Mouse (Mus musculus): ENCODE measurements around the gene Pde6h. TPM values are rescaled to one million over a fixed set of nuclear protein-coding genes. Genes with fewer than 3 reads are reported as not detected.

The Pde6h gene
- polyA plus RNA-seq, 1 experiment from 2014 or later = not detected

DNA sequence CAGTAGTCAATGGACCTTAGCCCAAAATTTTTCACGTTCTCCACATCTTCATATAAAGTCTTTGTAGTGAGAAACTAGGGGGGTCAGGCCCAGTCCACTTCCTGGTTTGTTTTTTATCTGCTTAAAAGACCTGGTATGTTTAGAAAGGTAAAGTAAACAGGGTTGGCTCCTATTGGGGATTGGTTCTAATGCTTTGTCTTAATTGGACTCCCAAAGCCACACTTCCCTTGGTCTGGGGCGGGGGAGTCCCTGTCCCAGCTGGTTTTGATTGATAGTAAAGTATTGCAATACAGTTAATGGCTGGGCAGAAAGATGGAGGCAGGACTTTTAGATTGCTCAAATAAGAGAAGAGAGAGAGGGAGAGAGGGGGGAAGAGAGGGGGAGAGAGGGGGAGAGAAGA lies 22.6 kb upstream of the Pde6h start:
- DNase-seq (ENCODE audit: low spot score) (no peak), ATAC-seq (replicated peaks; ENCODE audit: insufficient number of reproducible peaks, low FRiP score, low TSS enrichment, low read depth) (no peak)
- Histone ChIP-seq H3K27me3 (ENCODE audit: control insufficient read depth, insufficient read depth, low read length) (no peaks in the 10 kb centered on the region), H3K9ac (replicated peaks; ENCODE audit: low read length) (no peak overlapping the region), H3K4me3 (ENCODE audit: low read depth, low read length) (no peak overlapping the region), H3K36me3 (replicated peaks; ENCODE audit: control insufficient read depth, insufficient read depth, low read depth, low read length) (no peaks in the 10 kb centered on the region), H3K4me1 (ENCODE audit: control insufficient read depth, insufficient read depth, low read length) (no peaks in the 10 kb centered on the region), H3K27ac (replicated peaks; ENCODE audit: low read depth, low read length) (no peak overlapping the region), H3K9me3 (replicated peaks; ENCODE audit: control insufficient read depth, low read length) (no peaks in the 10 kb centered on the region), H3K4me2 (ENCODE audit: low read depth, low read length) (no peak overlapping the region)
- 73% methylated on average over 2 of the region's 2 CpGs for WGBS

- 87% methylated on average over 9 of the region's 9 CpGs for WGBS
- DNase-seq (ENCODE audit: low spot score) = no peak
- no peaks in the 10 kb centered on the region for H3K36me3 ChIP-seq (replicated peaks; ENCODE audit: control insufficient read depth, insufficient read depth, low read depth, low read length)
These were observed 21.1 kb upstream of the Pde6h start for GRCm38 (mm10) chr6:136902527-136902926.

DNA sequence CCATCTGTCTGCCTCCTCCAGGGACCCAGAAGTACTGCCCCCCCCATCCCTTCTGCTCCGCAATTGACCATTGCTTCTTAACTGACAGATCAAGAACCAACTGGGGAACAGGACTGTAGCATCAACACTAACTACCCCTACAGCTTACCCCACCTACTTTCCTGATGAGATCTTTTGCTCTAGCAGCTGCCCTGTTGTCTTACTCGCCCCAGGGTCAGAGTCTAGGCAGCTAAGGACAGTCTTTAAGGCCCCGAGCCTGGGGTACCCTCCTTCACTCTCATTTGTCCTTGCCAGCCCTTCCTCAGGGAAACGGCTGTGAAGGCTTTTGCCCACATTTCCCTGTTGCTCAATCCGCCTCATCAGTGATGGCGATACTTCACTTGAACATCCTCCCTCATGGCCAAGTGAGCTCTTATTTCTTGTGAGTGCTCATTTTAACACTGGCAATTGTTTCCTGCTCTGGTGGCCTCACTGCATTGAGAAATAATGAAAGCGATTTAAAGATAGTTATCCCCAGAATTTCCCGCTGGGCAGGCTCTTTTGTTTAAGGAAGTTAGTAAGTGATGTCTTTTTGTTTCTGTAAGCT lies 19.7 kb upstream of the Pde6h start:
- 63% methylated on average over 8 of the region's 8 CpGs for WGBS
- Histone ChIP-seq H3K9ac (replicated peaks; ENCODE audit: low read length) (no peak overlapping the region), H3K36me3 (replicated peaks; ENCODE audit: control insufficient read depth, insufficient read depth, low read depth, low read length) (no peaks in the 10 kb centered on the region), H3K27me3 (ENCODE audit: control insufficient read depth, insufficient read depth, low read length) (no peaks in the 10 kb centered on the region), H3K4me2 (ENCODE audit: low read depth, low read length) (no peak overlapping the region), H3K27ac (replicated peaks; ENCODE audit: low read depth, low read length) (no peak overlapping the region), H3K4me1 (ENCODE audit: control insufficient read depth, insufficient read depth, low read length) (no peaks in the 10 kb centered on the region), H3K9me3 (replicated peaks; ENCODE audit: control insufficient read depth, low read length) (no peaks in the 10 kb centered on the region), H3K4me3 (ENCODE audit: low read depth, low read length) (no peak overlapping the region)
- ATAC-seq (replicated peaks; ENCODE audit: insufficient number of reproducible peaks, low FRiP score, low TSS enrichment, low read depth) = no peak
- no peak for DNase-seq (ENCODE audit: low spot score)

More at GRCm38 (mm10) chr6:136902527-136902926, 21.1 kb upstream of the Pde6h start:
- Histone ChIP-seq H3K9me3 (replicated peaks; ENCODE audit: control insufficient read depth, low read length) (no peaks in the 10 kb centered on the region), H3K9ac (replicated peaks; ENCODE audit: low read length) (no peak overlapping the region), H3K4me1 (ENCODE audit: control insufficient read depth, insufficient read depth, low read length) (no peaks in the 10 kb centered on the region), H3K27me3 (ENCODE audit: control insufficient read depth, insufficient read depth, low read length) (no peaks in the 10 kb centered on the region), H3K4me2 (ENCODE audit: low read depth, low read length) (no peak overlapping the region), H3K4me3 (ENCODE audit: low read depth, low read length) (no peak overlapping the region), H3K27ac (replicated peaks; ENCODE audit: low read depth, low read length) (no peak overlapping the region)
- no peak for ATAC-seq (replicated peaks; ENCODE audit: insufficient number of reproducible peaks, low FRiP score, low TSS enrichment, low read depth)

DNA sequence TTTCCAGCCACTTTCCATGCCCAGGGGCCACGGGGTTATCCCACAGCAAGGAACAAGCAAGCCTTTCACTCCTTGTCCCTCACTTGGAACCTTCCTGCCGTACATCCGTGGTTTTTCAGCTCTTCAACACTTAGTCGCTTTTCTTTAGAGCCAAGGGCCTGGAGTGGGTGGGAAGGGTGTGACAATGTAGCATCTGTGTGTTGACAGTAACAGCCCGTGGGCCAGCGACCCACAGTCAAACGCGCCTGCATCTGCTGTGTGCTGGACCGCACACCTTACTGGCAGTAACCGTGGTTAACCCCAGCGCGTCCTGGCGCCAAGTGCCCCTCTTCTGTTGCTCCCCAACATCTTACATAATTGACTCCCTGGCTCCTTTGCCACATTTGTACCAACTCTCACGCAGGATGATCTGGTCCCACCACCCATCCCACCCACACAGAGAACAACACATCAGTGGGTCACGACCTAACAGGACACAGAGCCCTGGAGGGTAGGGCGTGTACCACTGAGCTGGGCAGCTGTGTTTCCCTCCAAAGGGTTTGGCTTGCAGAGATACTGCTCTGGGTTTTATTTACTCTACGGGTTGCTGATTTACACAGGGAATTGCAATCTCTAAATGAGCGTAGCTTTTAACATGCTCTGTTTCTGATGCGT lies 17.2 kb upstream of the Pde6h start:
- Histone ChIP-seq H3K9ac (replicated peaks; ENCODE audit: low read length) (no peak overlapping the region), H3K4me1 (ENCODE audit: control insufficient read depth, insufficient read depth, low read length) (no peaks in the 10 kb centered on the region), H3K4me3 (ENCODE audit: low read depth, low read length) (no peak overlapping the region), H3K36me3 (replicated peaks; ENCODE audit: control insufficient read depth, insufficient read depth, low read depth, low read length) (no peaks in the 10 kb centered on the region), H3K27me3 (ENCODE audit: control insufficient read depth, insufficient read depth, low read length) (no peaks in the 10 kb centered on the region), H3K4me2 (ENCODE audit: low read depth, low read length) (no peak overlapping the region), H3K9me3 (replicated peaks; ENCODE audit: control insufficient read depth, low read length) (no peaks in the 10 kb centered on the region), H3K27ac (replicated peaks; ENCODE audit: low read depth, low read length) (no peak overlapping the region)
- DNase-seq (ENCODE audit: low spot score) (no peak), ATAC-seq (replicated peaks; ENCODE audit: insufficient number of reproducible peaks, low FRiP score, low TSS enrichment, low read depth) (no peak)
- WGBS = 59% methylated on average over 19 of the region's 19 CpGs

DNA sequence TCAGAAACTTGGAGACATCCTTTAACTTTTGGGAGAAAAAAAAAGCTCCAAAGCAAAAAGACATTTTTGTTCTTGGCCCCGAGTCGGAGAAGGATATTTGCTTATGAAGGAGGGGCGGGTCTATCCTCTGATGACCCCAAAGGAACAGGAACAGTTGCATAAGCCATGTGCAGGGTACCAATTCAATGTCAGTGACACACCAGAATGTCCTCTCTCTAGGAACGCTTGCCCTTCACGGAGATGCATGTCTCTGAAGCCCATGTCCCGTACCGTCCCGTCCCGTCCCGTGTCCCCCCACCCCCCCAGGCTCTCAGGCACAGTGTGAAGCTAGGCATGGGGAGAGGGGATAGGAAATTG lies 16.7 kb upstream of the Pde6h start:
- Histone ChIP-seq H3K4me1 (ENCODE audit: control insufficient read depth, insufficient read depth, low read length) (no peaks in the 10 kb centered on the region), H3K9me3 (replicated peaks; ENCODE audit: control insufficient read depth, low read length) (no peaks in the 10 kb centered on the region), H3K4me3 (ENCODE audit: low read depth, low read length) (no peak overlapping the region), H3K36me3 (replicated peaks; ENCODE audit: control insufficient read depth, insufficient read depth, low read depth, low read length) (no peaks in the 10 kb centered on the region), H3K27ac (replicated peaks; ENCODE audit: low read depth, low read length) (no peak overlapping the region), H3K27me3 (ENCODE audit: control insufficient read depth, insufficient read depth, low read length) (no peaks in the 10 kb centered on the region), H3K9ac (replicated peaks; ENCODE audit: low read length) (no peak overlapping the region), H3K4me2 (ENCODE audit: low read depth, low read length) (no peak overlapping the region)
- WGBS = 58% methylated on average over 10 of the region's 10 CpGs
- DNase-seq (ENCODE audit: low spot score) = no peak
- ATAC-seq (replicated peaks; ENCODE audit: insufficient number of reproducible peaks, low FRiP score, low TSS enrichment, low read depth) = no peak

GRCm38 (mm10) chr6:136910247-136910890 lies 13.3 kb upstream of the Pde6h start:
- ATAC-seq (replicated peaks; ENCODE audit: insufficient number of reproducible peaks, low FRiP score, low TSS enrichment, low read depth) (no peak), DNase-seq (ENCODE audit: low spot score) (no peak)
- Histone ChIP-seq H3K4me3 (ENCODE audit: low read depth, low read length) (no peak overlapping the region), H3K27me3 (ENCODE audit: control insufficient read depth, insufficient read depth, low read length) (no peaks in the 10 kb centered on the region), H3K4me1 (ENCODE audit: control insufficient read depth, insufficient read depth, low read length) (no peaks in the 10 kb centered on the region), H3K36me3 (replicated peaks; ENCODE audit: control insufficient read depth, insufficient read depth, low read depth, low read length) (no peaks in the 10 kb centered on the region), H3K27ac (replicated peaks; ENCODE audit: low read depth, low read length) (no peak overlapping the region), H3K9ac (replicated peaks; ENCODE audit: low read length) (no peak overlapping the region), H3K4me2 (ENCODE audit: low read depth, low read length) (no peak overlapping the region), H3K9me3 (replicated peaks; ENCODE audit: control insufficient read depth, low read length) (no peaks in the 10 kb centered on the region)
- WGBS = 83% methylated on average over 9 of the region's 9 CpGs

DNA sequence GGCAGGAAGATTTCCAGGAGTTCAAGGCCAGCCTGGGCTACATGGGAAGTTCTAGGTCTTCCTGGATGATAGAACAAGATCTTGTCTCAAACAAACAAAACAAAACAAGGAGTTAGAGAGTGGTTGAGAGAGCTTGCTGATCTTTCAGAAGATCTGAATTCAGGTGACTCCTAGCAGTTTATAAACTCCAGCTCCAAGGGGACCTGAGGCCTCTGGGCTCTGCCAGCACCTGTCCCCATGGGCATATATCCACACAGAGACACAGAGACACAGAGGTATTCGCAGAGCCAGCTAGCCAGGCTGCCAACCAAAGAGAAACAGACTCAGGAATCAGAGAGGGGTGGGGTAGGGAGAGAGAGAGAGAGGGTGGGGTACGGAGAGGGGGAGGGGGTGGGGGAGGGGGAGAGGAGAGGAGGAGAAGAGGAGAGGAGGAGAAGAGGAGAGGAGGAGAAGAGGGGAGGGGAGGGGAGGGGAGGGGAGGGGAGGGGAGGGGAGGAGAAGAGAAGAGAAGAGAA lies 10.8 kb upstream of the Pde6h start:
- Histone ChIP-seq H3K27ac (replicated peaks; ENCODE audit: low read depth, low read length) (no peak overlapping the region), H3K9ac (replicated peaks; ENCODE audit: low read length) (no peak overlapping the region), H3K4me3 (ENCODE audit: low read depth, low read length) (no peak overlapping the region), H3K9me3 (replicated peaks; ENCODE audit: control insufficient read depth, low read length) (no peaks in the 10 kb centered on the region), H3K4me2 (ENCODE audit: low read depth, low read length) (no peak overlapping the region), H3K36me3 (replicated peaks; ENCODE audit: control insufficient read depth, insufficient read depth, low read depth, low read length) (no peaks in the 10 kb centered on the region), H3K4me1 (ENCODE audit: control insufficient read depth, insufficient read depth, low read length) (no peaks in the 10 kb centered on the region), H3K27me3 (ENCODE audit: control insufficient read depth, insufficient read depth, low read length) (no peaks in the 10 kb centered on the region)
- WGBS = no CpG with 5 or more reads among the region's 2 CpGs
- ATAC-seq (replicated peaks; ENCODE audit: insufficient number of reproducible peaks, low FRiP score, low TSS enrichment, low read depth) = no peak
- DNase-seq (ENCODE audit: low spot score) = no peak

Data from embryonic facial prominence, embryonic 11.5 days (tissue).